Mouse (Mus musculus): ENCODE results near the gene Pde6c.

Pde6c gene

GRCm38 (mm10) chr19:38132481-38132880 is at the start of gene Pde6c:
Pde6c (plus strand) TSS chr19:38132781.
- DNase-seq (ENCODE audit: low read depth, low spot score), result no peak

GRCm38 (mm10) chr19:38082931-38083525 is 49.6 kb upstream of the Pde6c start:
- no peak for DNase-seq (ENCODE audit: low read depth, low spot score)

- DNase-seq (ENCODE audit: low read depth, low spot score), result no peak
Observed at GRCm38 (mm10) chr19:38085841-38086240, 46.7 kb upstream of the Pde6c start.

GRCm38 (mm10) chr19:38086948-38087551 is 45.5 kb upstream of the Pde6c start:
- peak; percentile 35 for DNase-seq (ENCODE audit: low read depth, low spot score)

- no peak for DNase-seq (ENCODE audit: low read depth, low spot score)
Observed at GRCm38 (mm10) chr19:38089358-38089757, 43.2 kb upstream of the Pde6c start.

- no peak for DNase-seq (ENCODE audit: low read depth, low spot score)
Observed at GRCm38 (mm10) chr19:38091512-38091985, 41.0 kb upstream of the Pde6c start.

GRCm38 (mm10) chr19:38096231-38096630 is 36.4 kb upstream of the Pde6c start:
- no peak for DNase-seq (ENCODE audit: low read depth, low spot score)

GRCm38 (mm10) chr19:38096858-38097758 is 35.5 kb upstream of the Pde6c start, which contains the start of gene Ffar4:
Ffar4 (plus strand) TSS chr19:38097071.
- DNase-seq (ENCODE audit: low read depth, low spot score), result no peak

GRCm38 (mm10) chr19:38107871-38108270 is 24.7 kb upstream of the Pde6c start:
- DNase-seq (ENCODE audit: low read depth, low spot score), result no peak

GRCm38 (mm10) chr19:38109506-38110242 is 22.9 kb upstream of the Pde6c start:
- no peak for DNase-seq (ENCODE audit: low read depth, low spot score)

- DNase-seq (ENCODE audit: low read depth, low spot score), result no peak
Observed at GRCm38 (mm10) chr19:38111056-38111455, 21.5 kb upstream of the Pde6c start.

- DNase-seq (ENCODE audit: low read depth, low spot score), result no peak
Observed at GRCm38 (mm10) chr19:38112575-38112974, 20.0 kb upstream of the Pde6c start.

GRCm38 (mm10) chr19:38114834-38115491 is 17.6 kb upstream of the Pde6c start:
- DNase-seq (ENCODE audit: low read depth, low spot score), result no peak

GRCm38 (mm10) chr19:38120123-38120760 is 12.3 kb upstream of the Pde6c start:
- DNase-seq (ENCODE audit: low read depth, low spot score), result no peak

- DNase-seq (ENCODE audit: low read depth, low spot score), result no peak
Observed at GRCm38 (mm10) chr19:38123921-38124320, 8.7 kb upstream of the Pde6c start.

- DNase-seq (ENCODE audit: low read depth, low spot score), result peak; percentile 16
Observed at GRCm38 (mm10) chr19:38124401-38125218, 8.0 kb upstream of the Pde6c start.

- no peak for DNase-seq (ENCODE audit: low read depth, low spot score)
Observed at GRCm38 (mm10) chr19:38125219-38125610, 7.4 kb upstream of the Pde6c start, which contains the start of gene Rbp4. Rbp4 (minus strand) TSS chr19:38125281.

- DNase-seq (ENCODE audit: low read depth, low spot score), result no peak
Observed at GRCm38 (mm10) chr19:38126656-38127055, 5.9 kb upstream of the Pde6c start.

GRCm38 (mm10) chr19:38133986-38134385 is 1.4 kb downstream of the Pde6c start:
- no peak for DNase-seq (ENCODE audit: low read depth, low spot score)

GRCm38 (mm10) chr19:38134806-38135205 is 2.2 kb downstream of the Pde6c start:
- DNase-seq (ENCODE audit: low read depth, low spot score), result no peak

Data from skeletal muscle tissue, adult 2 months (tissue).